Mouse (Mus musculus) embryonic fibroblast, embryonic 13.5 days (primary cell): Measurements from ENCODE around the gene Slain1.

ENCODE experiments used
- CTCF ChIP-seq: IDR thresholded peaks from 2 replicates; pipeline ENCODE4 v1.5.1; 2011; ENCODE audit warnings: mild to moderate bottlenecking, control low read depth, low read length, moderate library complexity, borderline replicate concordance; ENCODE audit not compliant: insufficient read depth
- POLR2A ChIP-seq: IDR thresholded peaks from 2 replicates; pipeline ENCODE4 v1.6.1; 2011; ENCODE audit warnings: low read depth, mild to moderate bottlenecking, control low read depth, low read length, moderate library complexity

GRCm38 (mm10) chr14:103664391-103664790 lies 14.4 kb downstream of the Slain1 start:
- TF ChIP-seq CTCF (no peak), POLR2A (no peak)
